Mouse (Mus musculus) forebrain, embryonic 16.5 days (tissue): ENCODE data around the gene Cox6a1. TPM values are rescaled to one million over a fixed set of nuclear protein-coding genes. Genes with fewer than 3 reads are reported as not detected.

Experiments
- polyA plus RNA-seq: library from polyadenylated mRNA; unstranded; fragments of >200 nt; fragmentation: Nextera tagmentation; extraction: Ambion mirVana; gene quantifications from 2 replicates; pipeline ENCODE4 v1.2.1, GENCODE M21; 2015

Gene Cox6a1
- polyA plus RNA-seq, 1 experiment from 2014 or later, result 925 TPM

Other genes starting within 250 kb of the Cox6a1 start
- gene Acads, start 229.6 kb downstream of the Cox6a1 start, polyA plus RNA-seq, result 18.0 and 19.8 TPM in 2 replicates
- 35.3 and 39.8 TPM in 2 replicates for gene Unc119b, start 214.0 kb downstream of the Cox6a1 start, polyA plus RNA-seq
- gene Mlec, start 190.8 kb downstream of the Cox6a1 start, polyA plus RNA-seq, result 19.3 and 21.1 TPM in 2 replicates
- gene Cabp1, start 154.6 kb downstream of the Cox6a1 start, polyA plus RNA-seq, result 8.3 and 9.2 TPM in 2 replicates
- gene Pop5, start 113.1 kb downstream of the Cox6a1 start, polyA plus RNA-seq, result 85.3 and 101 TPM in 2 replicates
- 168 and 176 TPM in 2 replicates for gene Rnf10, start 76.1 kb downstream of the Cox6a1 start, polyA plus RNA-seq
- 62.9 and 64.3 TPM in 2 replicates for gene Coq5, start 69.3 kb downstream of the Cox6a1 start, polyA plus RNA-seq
- gene Dynll1, start 48.0 kb downstream of the Cox6a1 start, polyA plus RNA-seq, result 1,337 and 1,455 TPM in 2 replicates
- 165 and 183 TPM in 2 replicates for gene Srsf9, start 21.8 kb downstream of the Cox6a1 start, polyA plus RNA-seq
- gene Gatc, start 7.8 kb downstream of the Cox6a1 start, polyA plus RNA-seq, result 35.9 and 40.7 TPM in 2 replicates
- gene Triap1, start 7.8 kb downstream of the Cox6a1 start, polyA plus RNA-seq, result 59.9 and 62.3 TPM in 2 replicates
- gene Msi1, start 80.6 kb upstream of the Cox6a1 start, polyA plus RNA-seq, result 53.9 and 62.2 TPM in 2 replicates
- gene Pla2g1b, start 117.3 kb upstream of the Cox6a1 start, polyA plus RNA-seq, result not detected in 2 replicates
- gene Sirt4, start 135.7 kb upstream of the Cox6a1 start, polyA plus RNA-seq, result 32.7 and 37.6 TPM in 2 replicates
- 20.6 and 22.5 TPM in 2 replicates for gene Pxn, start 157.7 kb upstream of the Cox6a1 start, polyA plus RNA-seq
- 944 and 986 TPM in 2 replicates for gene Rplp0, start 210.5 kb upstream of the Cox6a1 start, polyA plus RNA-seq
- gene Gcn1l1, start 216.3 kb upstream of the Cox6a1 start, polyA plus RNA-seq, result 44.7 and 53.6 TPM in 2 replicates